Mouse (Mus musculus) gastrocnemius, postnatal 4 days (tissue): Measurements from ENCODE around the gene Iqcj. TPM values are rescaled to one million over a fixed set of nuclear protein-coding genes. Genes with fewer than 3 reads are reported as not detected.

Experiments
- DNase-seq, 2 experiments: peaks; one replicate each; pipeline ENCODE4 v3.0.0; 2021 to 2022; ENCODE audit warnings: low spot score in 2 of 2, mixed read lengths in 2 of 2
- total RNA-seq, 2 experiments: library from RNA; stranded (reverse); gene quantifications; 2 replicates each; pipeline ENCODE4 v1.2.3; 2021

Iqcj gene
- total RNA-seq, 2 experiments from 2014 or later, result not detected

DNA sequence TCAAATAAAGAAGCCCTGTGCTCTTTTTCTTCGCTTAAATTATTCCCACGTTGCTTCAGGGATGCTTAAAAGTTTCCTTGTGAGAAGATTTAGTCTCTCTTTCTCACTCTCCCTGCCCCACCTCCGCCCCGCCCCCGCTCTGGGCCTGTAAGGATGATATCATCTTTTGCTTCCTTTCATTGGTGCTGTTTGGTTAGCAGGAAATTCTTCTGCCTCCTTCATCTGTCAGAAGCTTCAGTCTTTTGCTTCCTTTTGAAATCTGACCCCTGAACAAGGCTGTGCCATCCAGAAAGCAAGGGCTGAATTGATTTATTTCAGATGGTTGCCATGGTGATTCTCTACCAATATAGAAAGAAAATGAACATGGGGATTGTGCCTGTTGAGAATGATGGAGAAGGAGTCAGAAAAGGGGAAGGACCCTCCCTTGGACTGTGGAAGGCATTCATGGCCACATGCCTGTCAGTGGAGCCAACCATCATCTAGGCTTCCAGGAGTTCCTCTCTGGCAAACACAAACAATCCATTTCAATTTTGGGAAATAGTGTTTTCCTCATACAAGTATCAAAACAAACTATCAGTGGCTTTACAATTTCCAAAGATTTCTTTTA, 62.5 kb downstream of the Iqcj start:
- no peak for DNase-seq

GRCm38 (mm10) chr3:67959672-67960071, 67.7 kb downstream of the Iqcj start:
- no peak for DNase-seq

DNA sequence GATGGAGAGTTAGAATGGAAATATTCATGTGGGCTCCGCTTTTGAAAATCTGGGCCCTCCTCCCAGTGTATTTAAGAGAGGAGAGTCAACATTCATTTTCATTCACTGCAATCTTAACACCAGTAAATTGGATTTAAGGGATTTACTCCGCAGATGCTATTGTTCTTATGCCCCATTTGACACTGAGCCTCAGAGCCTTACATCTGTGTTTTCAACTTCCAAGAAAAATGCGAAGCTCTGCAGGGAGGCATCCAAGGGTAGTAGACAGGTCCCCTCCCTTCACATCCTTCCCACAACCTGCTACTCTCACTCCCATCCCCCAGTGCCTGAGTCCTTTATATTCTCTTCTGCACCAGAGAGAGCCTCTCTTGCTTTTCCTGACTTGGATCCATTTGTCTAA, 68.1 kb downstream of the Iqcj start:
- DNase-seq, result no peak

DNA sequence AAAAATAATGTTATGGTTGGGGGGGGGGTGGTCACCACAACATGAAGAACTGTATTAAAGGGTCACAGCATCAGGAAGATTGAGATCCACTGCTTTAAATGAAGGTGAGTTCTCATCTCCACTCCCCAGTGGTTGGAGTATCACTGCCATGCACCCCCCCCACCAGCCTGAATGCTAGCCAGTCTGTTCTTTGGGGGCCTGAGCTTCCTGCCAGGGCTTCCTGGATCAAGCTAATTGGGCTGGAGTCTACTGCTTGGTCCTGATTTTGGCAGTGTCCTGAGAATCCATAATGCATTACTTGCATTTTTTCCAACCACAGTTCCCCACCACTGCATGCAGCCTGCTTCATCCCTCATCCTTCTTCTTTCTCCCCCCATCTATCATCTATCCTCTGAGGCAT, 68.7 kb downstream of the Iqcj start:
- DNase-seq, result no peak

DNA sequence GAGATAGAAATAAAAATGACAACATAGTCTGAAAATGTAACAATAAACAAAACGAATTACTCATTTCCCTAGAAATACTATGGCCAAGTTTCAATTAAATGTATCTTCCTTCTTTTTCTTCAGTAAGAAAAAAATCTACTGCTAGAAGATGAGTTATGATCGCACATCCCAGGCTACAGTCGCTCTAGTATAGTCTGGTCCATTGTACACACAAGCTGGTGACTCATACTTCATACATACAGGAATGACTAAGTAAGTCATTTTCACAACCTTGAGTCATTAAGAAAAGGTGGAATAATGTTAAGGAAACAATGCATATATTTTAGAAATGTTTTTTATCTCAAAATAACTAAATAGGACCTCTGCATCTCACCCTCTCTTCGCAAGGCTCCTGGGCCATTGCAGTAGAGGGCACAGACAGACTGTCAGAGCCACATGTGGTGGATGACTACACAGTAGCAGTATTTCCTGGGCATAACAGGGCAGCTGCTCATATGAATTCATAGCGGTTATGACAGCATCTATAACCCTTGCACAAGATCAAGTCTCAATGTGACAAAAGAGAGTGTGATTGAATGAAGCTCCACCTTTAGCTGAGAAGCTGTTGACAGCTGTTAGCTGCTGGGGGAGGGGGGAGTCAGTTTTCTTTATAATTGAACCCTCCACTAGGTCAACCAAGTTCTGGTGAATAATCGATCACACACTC, 70.1 kb downstream of the Iqcj start:
- no peak for DNase-seq

- DNase-seq, result no peak
Observed at GRCm38 (mm10) chr3:67974340-67974998, 82.4 kb downstream of the Iqcj start.

- DNase-seq, result no peak
Observed at GRCm38 (mm10) chr3:67980006-67980405, 88.0 kb downstream of the Iqcj start.

DNA sequence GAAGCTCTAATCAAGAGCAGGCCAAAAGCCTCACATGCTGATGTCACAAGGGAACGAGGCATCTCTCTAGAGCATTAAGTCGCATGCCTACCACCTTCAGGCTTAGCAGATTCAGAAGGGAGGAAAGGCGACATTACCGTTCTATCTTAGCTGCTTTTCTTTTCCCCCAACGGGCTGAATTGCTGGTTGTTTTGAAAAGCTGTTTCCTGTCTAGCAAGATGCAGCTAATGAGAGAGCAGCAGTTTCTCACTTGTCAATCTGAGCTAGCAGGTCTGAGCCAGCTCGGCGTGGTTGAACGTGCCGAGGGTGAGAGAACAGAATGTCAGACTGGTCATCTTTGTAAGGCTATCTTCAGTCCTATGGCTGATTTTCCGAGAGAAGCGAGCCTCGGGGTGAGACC, 91.3 kb downstream of the Iqcj start:
- DNase-seq, result no peak

- DNase-seq, result no peak
Observed at GRCm38 (mm10) chr3:68002415-68002814, 110.4 kb downstream of the Iqcj start.

DNA sequence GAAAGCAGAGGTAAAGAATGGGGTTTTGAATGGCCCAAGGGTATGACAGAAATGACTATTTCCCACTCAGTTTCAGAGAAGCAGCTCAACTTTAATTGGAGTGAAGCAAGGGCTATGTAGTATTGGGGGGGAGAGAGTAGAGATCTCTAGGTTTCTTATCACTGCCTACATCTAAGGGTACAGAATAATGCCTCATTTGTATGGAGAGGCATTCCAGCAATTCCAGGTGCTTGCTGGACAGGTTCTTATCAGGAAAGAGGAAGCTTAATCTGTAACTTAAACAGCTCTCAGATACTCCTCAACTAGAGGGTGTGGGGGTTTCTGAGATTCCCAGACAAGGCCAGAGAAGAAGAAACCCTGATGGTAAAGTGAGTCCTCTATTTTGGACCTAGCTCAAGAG, 120.3 kb downstream of the Iqcj start:
- no peak for DNase-seq

DNA sequence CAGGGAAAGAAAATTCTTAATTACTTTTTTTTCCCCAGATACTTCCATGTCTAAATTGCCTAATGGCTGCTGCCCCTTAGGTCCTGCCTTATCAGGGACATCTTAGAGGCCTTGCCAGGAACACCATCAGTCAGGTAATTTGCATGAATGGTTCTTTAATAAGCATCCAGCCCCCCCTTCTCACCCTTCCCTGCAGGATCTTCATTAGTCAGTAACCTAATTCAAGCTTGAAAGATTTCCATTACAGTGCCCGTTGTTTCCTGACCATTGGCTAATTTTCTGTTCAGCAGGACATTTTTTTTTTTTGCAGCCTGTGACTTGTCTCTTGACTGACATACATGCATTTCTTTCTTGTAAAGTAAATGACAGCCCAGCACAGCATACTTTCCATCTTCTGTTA, 123.8 kb downstream of the Iqcj start:
- DNase-seq, result no peak

DNA sequence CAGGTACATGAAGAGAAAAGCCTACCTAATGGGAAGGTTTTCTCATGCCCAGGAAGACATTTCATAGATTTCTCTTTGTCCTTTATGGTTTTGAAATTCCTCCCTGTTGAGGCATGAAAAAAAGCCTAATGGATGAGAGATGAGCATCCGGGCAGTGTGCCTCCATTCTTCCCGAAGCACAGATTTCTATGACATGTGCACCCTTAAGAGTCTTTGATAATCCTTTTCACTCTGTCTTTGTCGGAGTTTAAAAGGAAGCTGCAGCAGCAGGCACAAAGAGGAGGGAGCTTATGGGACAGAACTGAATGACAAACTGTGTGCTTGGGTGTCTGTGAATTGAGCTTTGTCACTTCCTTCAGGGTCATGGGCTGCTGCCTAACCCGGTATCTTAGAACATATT, 127.4 kb downstream of the Iqcj start:
- DNase-seq, result no peak

GRCm38 (mm10) chr3:68036097-68036496, 144.1 kb downstream of the Iqcj start:
- DNase-seq, result no peak

DNA sequence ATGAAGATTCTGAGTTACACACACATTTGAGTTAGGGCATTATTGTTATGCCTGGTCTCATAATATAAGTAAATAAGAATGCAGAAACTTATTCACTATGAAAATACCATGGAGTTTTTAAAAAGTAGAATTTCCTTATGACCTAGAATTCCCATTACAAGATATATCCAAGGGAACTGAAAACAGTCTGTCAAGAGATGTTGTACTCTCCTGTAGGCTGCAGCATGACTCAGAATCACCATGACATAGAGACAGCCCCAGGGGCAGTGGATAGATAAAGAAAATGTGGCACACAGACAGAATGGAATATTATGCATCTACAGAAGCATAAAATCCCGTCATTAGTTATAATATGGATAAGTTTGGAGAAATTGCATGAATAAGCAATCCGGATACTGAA, 150.9 kb downstream of the Iqcj start:
- DNase-seq, result no peak

- no peak for DNase-seq
Observed at GRCm38 (mm10) chr3:68045475-68046416, 153.7 kb downstream of the Iqcj start.

DNA sequence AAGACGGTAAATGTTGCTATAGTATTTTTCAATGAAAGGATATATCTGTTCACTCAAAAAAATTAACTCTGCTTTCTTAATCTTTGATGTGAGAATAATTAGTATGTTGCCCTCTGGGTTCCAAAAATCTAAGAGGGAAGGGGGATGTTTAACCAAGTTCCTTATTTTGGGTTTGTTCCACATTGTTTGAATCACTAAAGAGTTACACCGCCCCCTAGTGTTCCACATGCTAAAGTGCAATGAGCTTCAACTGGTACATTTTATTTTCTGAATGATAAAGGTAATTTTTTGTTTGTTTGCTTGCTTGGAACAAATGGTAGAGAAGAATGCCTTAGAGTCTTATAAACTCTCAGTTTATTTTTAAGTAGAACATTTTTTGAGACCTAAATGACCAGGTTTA, 161.5 kb downstream of the Iqcj start:
- DNase-seq, result no peak

GRCm38 (mm10) chr3:68055071-68055470, 163.1 kb downstream of the Iqcj start:
- no peak for DNase-seq

- peak; percentile 19 to 71 for DNase-seq
Observed at GRCm38 (mm10) chr3:68056373-68057275, 164.6 kb downstream of the Iqcj start.

DNA sequence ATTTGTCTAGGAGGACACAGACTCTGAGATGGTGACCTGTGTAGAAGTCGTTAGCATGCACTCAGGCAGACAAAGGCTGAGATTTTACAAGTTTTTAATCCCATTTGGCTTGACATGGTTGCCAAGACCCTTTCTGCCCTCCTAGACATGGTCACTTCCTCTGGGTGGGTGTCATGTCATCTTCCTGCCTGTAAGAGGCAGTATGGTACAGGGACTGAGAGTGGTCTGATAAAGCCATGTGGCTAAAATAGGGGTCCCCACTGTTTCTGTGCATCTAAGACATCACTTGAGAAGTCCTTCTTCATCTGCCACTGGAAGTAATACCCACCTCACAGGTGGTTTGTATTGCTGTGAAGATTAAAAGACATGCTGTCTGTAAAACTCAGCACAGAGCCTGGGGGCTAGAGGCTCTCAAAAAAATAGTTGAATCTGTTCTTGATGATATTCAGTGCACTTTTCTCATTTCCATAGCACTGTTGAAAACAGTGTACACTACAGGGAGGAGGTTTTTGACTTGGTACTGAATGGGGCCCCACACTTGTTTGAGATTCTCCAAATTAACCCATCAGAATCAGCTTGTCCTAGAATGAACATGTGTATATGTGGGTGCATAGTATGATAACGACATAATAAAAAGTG, 167.3 kb downstream of the Iqcj start:
- no peak for DNase-seq

DNA sequence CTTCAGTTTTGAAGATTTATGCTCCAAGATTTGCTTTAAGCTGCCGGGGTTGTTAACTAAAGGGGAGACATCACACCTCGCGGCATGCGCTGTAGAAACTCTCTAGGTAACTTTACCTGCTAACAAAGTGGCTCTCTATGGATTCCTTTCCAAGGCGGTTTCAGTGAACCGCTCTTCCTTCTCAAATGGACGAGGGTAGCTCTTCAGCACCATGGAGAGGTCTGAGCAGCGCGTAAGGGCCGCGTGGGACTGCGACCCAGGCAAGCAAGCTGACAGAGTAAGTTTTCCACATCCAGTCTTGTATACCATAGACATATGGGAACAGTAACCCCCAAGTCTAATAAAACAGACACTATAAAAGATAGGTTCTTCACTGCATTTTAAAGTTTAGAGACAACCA, 172.7 kb downstream of the Iqcj start, which contains the start of gene Schip1:
Schip1 (plus strand) TSS at position 72 of the 400 bp plus-strand sequence.
- DNase-seq, result peak in 1 of 2 experiments; percentile 58
